Mouse (Mus musculus) subcutaneous adipose tissue, adult 2 months (tissue): ENCODE measurements around the gene Podn. TPM values are rescaled to one million over a fixed set of nuclear protein-coding genes. Genes with fewer than 3 reads are reported as not detected.

ENCODE experiments used
- polyA plus RNA-seq: library from polyadenylated mRNA; depleted of rRNA; stranded (reverse); fragments of >200 nt; gene quantifications from 2 replicates; pipeline ENCODE4 v1.2.3, GENCODE M21; 2012; ENCODE audit warnings: low replicate concordance; rRNA removed

The Podn gene
- polyA plus RNA-seq = 36.7 and 61.3 TPM in 2 replicates

GRCm38 (mm10) chr4:108096345-108096744 lies at the start of gene Podn:
Podn (minus strand) TSS chr4:108096445.

GRCm38 (mm10) chr4:108144880-108145279 lies 48.6 kb upstream of the Podn start, which contains the start of gene Scp2:
Scp2 (minus strand) TSS chr4:108144998.

GRCm38 (mm10) chr4:107967966-107968682 lies 128.1 kb downstream of the Podn start, which contains the start of gene Slc1a7:
Slc1a7 (plus strand) TSS chr4:107968332.

Other genes with a start within 250 kb of the Podn start
- 25.1 and 45.0 TPM in 2 replicates for gene Magoh, start 216.7 kb downstream of the Podn start, polyA plus RNA-seq
- 47.7 and 65.7 TPM in 2 replicates for gene 0610037L13Rik, start 206.6 kb downstream of the Podn start, polyA plus RNA-seq
- gene Cpt2, start 172.8 kb downstream of the Podn start, polyA plus RNA-seq = 122 and 242 TPM in 2 replicates
- 0.14 and 0.16 TPM in 2 replicates for gene Slc1a7, start 128.1 kb downstream of the Podn start, polyA plus RNA-seq
- 320 and 765 TPM in 2 replicates for gene Scp2, start 48.6 kb upstream of the Podn start, polyA plus RNA-seq
- gene Echdc2, start 69.0 kb upstream of the Podn start, polyA plus RNA-seq = 82.3 and 97.5 TPM in 2 replicates
- gene Zyg11a, start 121.6 kb upstream of the Podn start, polyA plus RNA-seq = 2.3 and 2.8 TPM in 2 replicates
- 10.3 and 14.1 TPM in 2 replicates for gene Zyg11b, start 204.7 kb upstream of the Podn start, polyA plus RNA-seq
- gene Coa7, start 231.7 kb upstream of the Podn start, polyA plus RNA-seq = 10.5 and 14.3 TPM in 2 replicates